In the genomic region with DNA sequence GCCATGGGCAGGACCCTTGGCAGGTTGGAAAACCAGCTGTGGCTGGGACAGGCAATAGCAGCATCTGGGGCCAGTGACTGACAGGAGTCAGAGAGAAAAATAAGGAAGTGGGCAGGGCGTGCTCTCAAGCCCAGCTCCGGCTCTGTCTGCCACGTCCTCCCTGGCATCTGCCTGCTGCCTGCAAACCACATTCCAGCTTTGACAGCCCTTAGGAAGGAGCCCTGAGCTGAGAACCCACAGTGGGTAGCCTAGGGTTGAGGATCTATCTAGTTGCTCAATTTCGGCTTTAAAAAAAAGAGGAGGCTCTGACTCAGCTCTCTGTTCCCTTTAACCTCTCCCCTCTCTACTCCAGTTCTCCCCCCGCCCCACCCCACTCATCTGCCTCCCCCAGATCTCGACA, we compare ENCODE assay signal across 8 mouse cellular contexts. TPM values are rescaled to one million over a fixed set of nuclear protein-coding genes. Genes with fewer than 3 reads are reported as not detected.
A peak's percentile ranks its signal among the peaks of the same experiment; 100 is the strongest.
DNase-seq lines count a peak whose midpoint lies in the region; ATAC-seq lines count a peak whose summit lies in the region.

No protein-coding gene starts in this region.

- no peaks in the 10 kb centered on the region for H3K9me3 ChIP-seq in heart, embryonic 10.5 days
- no peaks in the 10 kb centered on the region for H3K9me3 ChIP-seq in liver, embryonic 13.5 days (replicated peaks)

- H3K4me2 ChIP-seq in liver, embryonic 13.5 days: no peak overlapping the region

- peaks cover 23% of the 10 kb centered on the region for H3K4me1 ChIP-seq in heart, embryonic 10.5 days
- H3K4me1 ChIP-seq in liver, embryonic 13.5 days (replicated peaks): peaks cover 41% of the 10 kb centered on the region

- intact Hi-C loops in left cerebral cortex, postnatal 36 days (cut with DNase I): no loop called here

- no peak overlapping the region for H3K4me3 ChIP-seq in heart, embryonic 10.5 days
- H3K4me3 ChIP-seq in liver, embryonic 13.5 days (replicated peaks): no peak overlapping the region

- 41% methylated on average over 6 of the region's 6 CpGs for WGBS in heart, embryonic 10.5 days
- WGBS in liver, embryonic 13.5 days (ENCODE audit: insufficient replicate concordance): 7% methylated on average over 6 of the region's 6 CpGs

- H3K36me3 ChIP-seq in heart, embryonic 10.5 days: no peaks in the 10 kb centered on the region
- no peaks in the 10 kb centered on the region for H3K36me3 ChIP-seq in liver, embryonic 13.5 days

- peaks cover 28% of the 10 kb centered on the region for H3K27me3 ChIP-seq in heart, embryonic 10.5 days (ENCODE audit: insufficient read depth, poor library complexity, severe bottlenecking)
- H3K27me3 ChIP-seq in liver, embryonic 13.5 days: no peaks in the 10 kb centered on the region

- H3K27ac ChIP-seq in heart, embryonic 10.5 days: no peak overlapping the region
- peak overlapping the region; percentile 67; the same call in 1 of the 2 replicates for H3K27ac ChIP-seq in liver, embryonic 13.5 days

- H3K9ac ChIP-seq in liver, embryonic 13.5 days: no peak overlapping the region

- peak; percentile 16; the same call in 1 of the 2 replicates for ATAC-seq in liver, embryonic 13.5 days (ENCODE audit: low read depth)
- peak; percentile 75 for ATAC-seq in neutrophil, adult 5-6 weeks (ENCODE audit: extremely low read depth, insufficient number of reproducible peaks, low FRiP score, poor library complexity, severe bottlenecking)

- DNase-seq in heart, adult 11 months: peak; percentile 98
- no peak for DNase-seq in heart, embryonic 10.5 days (ENCODE audit: low spot score)
- DNase-seq in adipocyte (ENCODE audit: low spot score): peak; percentile 51
- DNase-seq in liver, embryonic 13.5 days: no peak
- no peak for DNase-seq in left cerebral cortex, postnatal 36 days (ENCODE audit: low spot score in 2 of 2)
- DNase-seq in right cerebral cortex, postnatal 25 days: no peak
- DNase-seq in Muller cell, postnatal 12 days (ENCODE audit: inconsistent ontology term): no peak

RNA-seq across cellular contexts. Expression of gene Tbc1d22a, which starts 11.6 kb away (rescaled TPM):
- 9.5 and 11.6 TPM in 2 replicates for polyA plus RNA-seq in heart, embryonic 10.5 days (2016; fragmentation: Nextera tagmentation; extraction: Ambion mirVana)
- 7.3 and 7.4 TPM in 2 replicates for polyA plus RNA-seq in liver, embryonic 13.5 days (2015; fragmentation: Nextera tagmentation; extraction: Ambion mirVana)
- 23.2 and 38.2 TPM in 2 replicates for total RNA-seq in neutrophil, adult 5-6 weeks (2017)
- total RNA-seq in left cerebral cortex, postnatal 36 days (2021): 10 to 100 TPM; 31.8 to 33.4 TPM

RNA-seq across cellular contexts. Expression of gene Cerk, which starts 16.7 kb away (rescaled TPM):
- 8.3 and 10.3 TPM in 2 replicates for polyA plus RNA-seq in heart, embryonic 10.5 days (2016; fragmentation: Nextera tagmentation; extraction: Ambion mirVana)
- 3.2 and 3.7 TPM in 2 replicates for polyA plus RNA-seq in liver, embryonic 13.5 days (2015; fragmentation: Nextera tagmentation; extraction: Ambion mirVana)
- total RNA-seq in neutrophil, adult 5-6 weeks (2017): 114 and 127 TPM in 2 replicates
- 10 to 100 TPM; 55.1 to 58.1 TPM for total RNA-seq in left cerebral cortex, postnatal 36 days (2021)

Comparison
In these comparisons a context has a peak if more than half of its experiments do, and no peak if none do; other contexts are left out.
1. DNase-seq: peak in heart, adult 11 months (single experiment) and adipocyte (single experiment); none in heart, embryonic 10.5 days (single experiment), liver, embryonic 13.5 days (single experiment), left cerebral cortex, postnatal 36 days (0 of 2), right cerebral cortex, postnatal 25 days (single experiment) and Muller cell, postnatal 12 days (single experiment).